Mouse (Mus musculus) layer of hippocampus, postnatal 14 days (tissue): ENCODE results near the gene Tjp2. TPM values are rescaled to one million over a fixed set of nuclear protein-coding genes. Genes with fewer than 3 reads are reported as not detected.
"Not testable (repeated sequence)": the region's sequence is repeated elsewhere in the genome, so short reads cannot be mapped to it uniquely, and the experiment has no call there.

Experiments used
- DNase-seq, 2 experiments: peaks; one replicate each; pipeline ENCODE4 v3.0.0; 2021 to 2022; ENCODE audit warnings: low spot score in 2 of 2, mixed read lengths in 1 of 2
- long read RNA-seq, 2 experiments: library from polyadenylated mRNA; stranded (forward); transcript quantifications; one replicate each; pipeline ENCODE4 v2.0.0; 2021
- total RNA-seq, 2 experiments: library from RNA; stranded (reverse); gene quantifications; 2 replicates each; pipeline ENCODE4 v1.2.3; 2021

Tjp2 gene
- total RNA-seq = 10 to 100 TPM; 20.9 to 21.9 TPM
- long read RNA-seq, experiment 1, full-length matches to known transcripts = 2 of 9 reads
- long read RNA-seq, experiment 1, partial matches to known transcripts = 3 of 9 reads
- long read RNA-seq, experiment 1, other reads (novel, unspliced or antisense) = 4 of 9 reads
- long read RNA-seq, experiment 2, full-length matches to known transcripts = 3 of 21 reads
- long read RNA-seq, experiment 2, partial matches to known transcripts = 8 of 21 reads
- long read RNA-seq, experiment 2, other reads (novel, unspliced or antisense) = 10 of 21 reads

DNA sequence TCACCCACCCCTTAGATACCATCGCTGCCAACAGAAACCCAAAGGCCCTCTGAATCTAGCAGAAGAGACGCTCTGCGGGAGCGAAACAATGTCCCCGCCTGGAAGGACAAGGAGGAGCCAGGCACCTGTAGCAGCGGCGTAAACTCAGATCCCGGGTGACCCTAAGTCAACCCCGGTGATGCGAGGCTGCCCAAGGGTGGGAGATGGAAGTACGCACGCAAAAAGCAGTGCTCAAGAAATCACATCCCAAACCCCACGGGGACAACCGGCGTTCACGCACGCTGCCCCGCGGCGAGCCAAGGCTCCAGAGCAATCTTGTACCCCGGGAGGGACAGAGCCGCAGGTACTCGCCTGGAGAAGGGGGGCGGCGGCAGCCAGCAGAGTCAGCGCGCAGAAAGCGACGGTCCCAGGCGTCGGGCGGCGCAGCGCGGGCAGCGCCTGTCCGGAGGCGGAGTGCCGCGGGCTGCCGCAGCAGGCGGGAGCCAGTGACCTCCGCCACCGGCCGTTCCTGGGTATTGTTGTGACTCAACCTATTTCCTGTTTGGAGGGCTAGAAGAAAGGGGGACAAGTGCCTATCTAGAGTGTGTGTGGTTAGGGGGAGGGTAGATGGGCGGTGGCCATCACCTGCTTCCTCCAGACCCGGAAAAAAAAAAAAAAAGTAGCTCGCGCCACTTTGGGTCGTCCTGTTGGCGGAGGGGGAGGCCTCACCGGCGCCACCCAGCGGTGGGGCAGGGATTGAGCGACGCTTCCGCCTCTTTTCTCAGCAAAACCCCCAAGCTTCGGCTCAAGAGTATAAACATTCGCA, at the start of gene Tjp2:
Tjp2 (minus strand) TSS at position 531 of the 805 bp plus-strand sequence.
- peak; percentile 17 to 24 for DNase-seq

DNA sequence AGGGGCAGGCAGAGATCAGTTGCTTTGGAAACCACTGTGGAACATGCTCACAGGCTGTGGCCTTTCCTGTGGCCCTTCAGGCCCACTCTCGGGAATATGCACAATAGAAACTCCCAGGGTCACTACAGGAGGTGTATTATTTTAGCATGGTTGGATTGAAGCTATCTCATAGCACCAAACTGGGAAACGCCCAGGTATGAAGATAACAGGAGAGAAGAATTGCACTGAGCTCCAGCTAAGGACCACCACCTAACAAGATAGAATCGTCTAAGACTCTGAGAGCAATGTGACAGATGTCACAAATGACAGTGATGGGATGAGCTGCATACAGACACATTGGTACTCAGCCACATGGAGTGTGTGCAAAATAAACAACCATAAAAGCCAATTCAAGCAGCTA, 49.5 kb upstream of the Tjp2 start:
- DNase-seq = no peak

- peak; percentile 73 to 78 for DNase-seq
These were observed 47.1 kb upstream of the Tjp2 start for GRCm38 (mm10) chr19:24271746-24272426.

DNA sequence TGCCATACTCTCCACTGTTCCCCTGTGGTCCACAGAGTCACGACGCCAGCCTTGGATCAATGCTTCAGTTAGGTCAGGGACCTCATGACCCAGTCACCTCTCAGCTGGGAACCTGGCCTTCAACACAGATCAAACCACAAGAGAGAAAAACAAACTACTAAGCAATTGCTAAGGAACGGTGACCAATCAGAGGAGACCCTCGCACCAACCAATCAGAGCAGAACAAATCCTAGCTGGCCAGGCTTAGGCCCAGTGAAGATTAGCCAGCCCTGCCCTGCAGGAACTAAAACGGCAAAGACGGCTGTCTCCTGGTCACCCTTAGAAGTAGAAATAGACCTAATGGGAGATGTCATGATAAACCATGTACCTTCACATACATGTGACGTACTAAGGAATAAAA, 46.5 kb upstream of the Tjp2 start:
- peak in 1 of 2 experiments; percentile 28 for DNase-seq

- peak in 1 of 2 experiments; percentile 37 for DNase-seq
These were observed 43.7 kb upstream of the Tjp2 start for GRCm38 (mm10) chr19:24268531-24268930.

GRCm38 (mm10) chr19:24266046-24266830, 41.4 kb upstream of the Tjp2 start:
- no peak for DNase-seq

DNA sequence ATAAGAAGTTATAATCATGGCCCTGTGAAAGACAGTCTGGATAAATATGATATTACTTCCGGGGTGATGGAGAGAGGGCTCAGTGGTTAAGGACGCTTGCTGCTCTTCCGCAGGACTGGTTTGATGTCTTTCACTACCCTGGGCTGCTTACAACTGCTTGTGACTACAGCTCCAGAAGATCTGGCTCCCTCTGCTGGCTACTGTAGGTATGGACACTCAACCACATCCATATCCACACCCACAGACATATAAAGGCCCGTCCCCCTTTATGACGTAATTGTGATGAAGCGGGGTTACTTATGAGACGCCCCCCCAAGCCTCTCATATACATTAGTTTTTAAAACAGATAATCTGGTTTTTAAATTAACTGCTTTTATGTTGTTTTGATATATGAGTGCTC, 40.2 kb upstream of the Tjp2 start:
- peak; percentile 73 to 84 for DNase-seq

- DNase-seq = no peak
These were observed 37.9 kb upstream of the Tjp2 start for GRCm38 (mm10) chr19:24262736-24263135.

DNA sequence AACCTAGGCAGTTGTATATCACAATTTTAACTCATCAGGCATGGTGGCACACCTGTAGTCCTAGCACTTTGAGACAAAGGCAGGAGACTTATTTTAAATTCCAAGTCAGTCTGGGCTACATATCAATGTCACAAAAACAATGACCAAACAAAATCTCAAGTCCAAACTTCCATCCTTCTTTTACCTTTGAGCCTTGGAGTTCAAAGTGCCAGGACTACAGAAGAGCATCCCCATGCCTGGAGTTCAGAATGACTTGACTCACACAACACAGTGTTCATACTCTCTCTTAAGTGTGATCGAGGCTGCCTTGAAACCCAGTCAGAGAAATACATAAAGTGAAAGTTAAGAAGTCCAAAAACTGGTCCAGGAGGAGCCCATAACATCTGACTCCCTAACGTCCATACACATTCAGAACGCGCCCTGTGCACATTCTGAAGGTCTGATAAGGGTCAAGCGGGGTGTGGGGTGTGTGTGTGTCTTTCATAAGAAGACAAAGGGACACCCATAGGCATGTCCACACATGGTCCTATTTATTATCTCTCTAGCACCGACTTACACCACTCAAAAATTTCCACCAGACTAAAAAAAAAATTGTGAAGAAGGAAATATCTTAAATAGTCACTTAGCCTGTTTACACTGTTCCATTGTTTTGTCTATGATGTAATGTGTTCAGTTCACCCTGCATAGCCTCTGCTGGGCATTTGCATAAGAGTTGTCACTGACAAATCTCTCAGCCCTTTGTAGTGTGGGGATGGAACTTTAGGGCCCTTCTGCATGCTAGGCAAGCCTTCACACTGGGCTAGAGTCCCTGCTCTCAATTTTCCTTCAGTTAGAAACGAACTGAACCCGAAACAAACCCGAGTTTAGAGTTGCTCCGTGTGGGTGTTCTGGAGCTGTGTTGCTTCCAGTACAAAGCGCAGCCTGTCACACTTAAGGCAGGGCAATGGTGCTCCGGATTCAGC, 34.8 kb upstream of the Tjp2 start:
- DNase-seq = peak in 1 of 2 experiments; percentile 30

GRCm38 (mm10) chr19:24258368-24258767, 33.5 kb upstream of the Tjp2 start:
- no peak for DNase-seq

- no peak for DNase-seq
These were observed 33.1 kb upstream of the Tjp2 start for GRCm38 (mm10) chr19:24257962-24258361.

DNA sequence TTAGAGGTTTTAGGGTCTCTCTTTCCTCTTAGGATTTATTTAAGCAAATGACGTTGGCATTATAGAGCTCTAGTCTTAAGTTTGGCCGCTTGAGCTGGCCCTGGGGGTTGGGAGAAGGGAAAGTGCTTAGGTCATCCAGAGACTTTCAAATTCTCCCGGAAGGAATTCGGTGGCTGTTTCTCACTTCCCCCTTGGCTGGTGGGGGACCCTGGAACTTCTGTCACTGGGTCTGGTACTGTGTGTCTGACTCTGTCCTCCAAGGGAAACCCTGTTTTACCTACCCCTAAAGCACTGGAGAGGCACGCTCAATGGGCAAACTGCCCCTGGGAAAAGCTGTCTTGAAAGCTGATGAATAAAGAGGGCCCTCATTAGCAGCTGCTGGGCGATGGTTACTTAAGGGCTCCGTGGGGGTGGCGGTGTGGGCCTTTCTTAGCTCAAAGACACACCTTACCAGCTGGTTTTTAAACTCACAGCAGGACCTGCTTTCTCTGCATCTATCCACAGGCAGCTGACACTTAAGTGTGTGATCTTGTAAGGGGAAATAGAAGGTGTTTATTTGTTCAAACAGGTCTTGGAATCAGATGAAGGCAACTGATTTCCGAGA, 28.9 kb upstream of the Tjp2 start:
- DNase-seq = no peak

- no peak for DNase-seq
These were observed 27.0 kb upstream of the Tjp2 start for GRCm38 (mm10) chr19:24251869-24252268.

- DNase-seq = no peak
These were observed 18.5 kb upstream of the Tjp2 start for GRCm38 (mm10) chr19:24243340-24243739.

DNA sequence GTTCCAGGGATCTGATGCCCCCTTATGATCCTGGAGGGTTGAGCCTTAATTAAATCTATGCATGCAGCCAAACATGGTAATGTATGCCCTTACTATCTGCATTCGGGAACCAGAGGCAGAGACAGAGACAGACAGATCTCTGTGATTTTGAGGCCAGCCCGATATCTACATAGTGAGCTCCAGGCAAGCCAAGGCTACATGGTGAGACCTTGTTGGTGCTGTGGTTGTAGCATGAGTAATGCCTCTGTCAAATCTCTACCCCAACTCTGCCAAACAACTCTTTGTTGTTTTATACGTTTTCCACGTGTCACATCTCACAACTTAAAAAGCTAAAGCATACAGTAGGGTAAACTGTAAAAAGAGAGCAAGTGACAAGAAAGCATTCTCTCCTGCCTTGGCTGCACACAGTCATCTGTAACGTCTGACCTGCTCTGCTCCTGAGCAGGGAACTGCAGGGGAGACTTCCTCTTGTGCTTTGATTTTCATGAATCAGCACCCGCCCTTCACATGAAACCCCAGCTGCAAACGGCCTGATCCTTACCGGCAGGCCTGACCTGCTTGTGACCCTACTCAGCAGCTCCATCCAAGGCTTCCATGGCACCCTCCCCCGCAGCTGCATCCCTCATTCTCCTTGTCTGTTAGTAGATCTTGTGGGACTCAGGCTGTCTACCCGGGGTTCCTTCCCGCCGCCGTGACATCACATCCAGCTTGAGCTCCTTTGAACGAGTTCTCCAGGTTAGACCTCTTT, 17.1 kb upstream of the Tjp2 start:
- DNase-seq = no peak

DNA sequence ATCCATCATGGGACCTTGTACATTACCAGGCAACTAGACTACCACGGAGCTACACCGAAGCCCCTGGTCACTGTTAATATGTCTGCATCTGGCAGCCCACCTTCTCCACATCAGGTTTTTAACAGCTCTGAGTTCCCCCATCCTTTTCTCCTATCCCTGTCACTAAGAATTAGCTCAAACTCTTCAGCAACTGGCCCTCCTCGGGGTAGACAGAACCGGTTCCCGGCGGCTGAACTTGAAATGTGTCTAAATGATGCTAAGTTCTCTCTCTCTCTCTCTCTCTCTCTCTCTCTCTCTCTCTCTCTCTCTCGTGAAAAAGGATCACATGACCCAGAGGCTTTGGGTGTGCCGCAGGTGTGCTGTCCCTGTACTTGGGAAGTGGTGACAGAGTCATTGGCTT, 16.4 kb upstream of the Tjp2 start:
- DNase-seq = no peak

- DNase-seq = no peak
These were observed 13.2 kb upstream of the Tjp2 start for GRCm38 (mm10) chr19:24238011-24238410.

GRCm38 (mm10) chr19:24232356-24232755, 7.5 kb upstream of the Tjp2 start:
- DNase-seq = not testable (repeated sequence)

DNA sequence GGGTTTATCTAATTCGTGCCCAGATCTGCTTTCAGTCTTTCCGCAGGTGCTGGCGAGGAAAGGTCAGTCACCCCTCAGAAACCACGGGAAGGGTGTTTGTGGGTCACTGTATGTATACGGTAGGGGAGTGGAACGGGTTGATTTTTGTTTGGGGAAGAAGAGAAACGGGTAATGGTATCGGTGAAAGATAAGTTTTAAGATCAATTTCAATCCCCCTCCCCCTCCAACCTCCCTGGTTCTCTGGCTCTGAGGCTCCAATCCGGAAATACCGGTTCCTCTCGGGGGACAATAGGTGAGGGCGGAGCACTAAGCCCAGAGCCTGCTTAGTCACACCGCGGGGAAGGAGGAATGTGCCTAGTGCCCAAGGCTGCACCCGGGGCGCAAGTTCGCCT, 471 bp upstream of the Tjp2 start:
- DNase-seq = no peak
